Mouse (Mus musculus) kidney, adult 2 months (tissue): ENCODE measurements at regions not wholly inside any gene's neighbourhood (a gene's known extent, or its start where the extent isn't known, plus 50 kb on each side); places are given as distances from the start of the nearest gene placed in this dataset.

Experiments used
- CTCF ChIP-seq: fragments of 200-500 bp; conservative IDR thresholded peaks from 2 replicates; pipeline ENCODE4 v1.5.1; 2011; ENCODE audit warnings: low read depth, mild to moderate bottlenecking, control low read depth, low read length, moderate library complexity, mixed read lengths; ENCODE audit not compliant: insufficient read depth, insufficient read length
- POLR2A ChIP-seq: fragments of 200-500 bp; IDR thresholded peaks from one replicate; pipeline ENCODE4 v1.6.1; 2011; ENCODE audit warnings: low read depth, low read length, control low read depth

DNA sequence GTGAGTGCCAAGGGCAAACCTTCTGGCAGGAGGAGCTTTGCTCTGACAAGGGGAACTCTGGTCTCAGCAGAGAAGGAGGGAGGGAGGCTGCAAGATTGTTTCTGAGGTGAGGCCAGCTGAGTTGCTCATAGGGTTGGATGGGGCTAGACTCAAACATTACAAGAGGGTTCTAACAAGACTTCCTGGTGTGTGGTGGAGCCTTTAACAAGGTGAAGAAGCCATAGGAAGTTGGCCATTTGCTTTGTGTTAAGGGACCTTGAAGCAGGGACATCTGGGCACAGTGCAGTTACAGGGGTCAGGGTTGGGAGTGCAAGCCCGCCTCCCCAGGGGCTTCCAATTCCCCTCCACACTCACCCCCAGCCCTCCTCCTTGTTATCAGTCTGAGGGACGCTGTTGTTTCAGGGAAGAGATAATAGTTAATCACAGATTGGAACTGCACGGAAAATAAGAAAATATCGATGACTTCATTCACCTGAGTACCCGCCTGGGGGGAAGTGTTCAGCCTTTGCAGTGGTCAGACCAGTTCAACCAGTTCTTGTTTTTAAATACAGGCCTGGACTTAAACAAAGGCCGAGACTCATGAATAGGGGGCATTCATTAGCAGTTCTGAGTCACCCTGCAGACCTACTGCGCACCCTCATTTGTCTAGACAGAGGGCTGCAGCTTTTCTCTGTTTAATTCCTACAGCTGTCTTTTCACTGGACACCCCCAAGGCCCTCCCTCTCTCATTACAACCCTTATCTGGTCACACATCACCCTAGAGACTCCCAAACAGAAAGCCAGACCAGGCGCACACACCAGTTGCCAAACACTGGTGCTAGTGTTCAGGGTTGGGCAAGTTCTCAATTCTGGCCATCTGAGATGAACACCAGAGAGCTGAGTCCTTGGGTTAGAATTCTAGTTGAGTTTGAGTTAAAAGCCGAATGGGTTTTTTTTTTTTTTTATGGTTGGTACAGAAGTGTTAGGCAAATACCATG, 139.5 kb downstream of the Bcl2l11 start:
- no peak for TF ChIP-seq CTCF
- TF ChIP-seq POLR2A = no peak
